Mouse (Mus musculus): ENCODE results near the gene Irak2. TPM values are rescaled to one million over a fixed set of nuclear protein-coding genes. Genes with fewer than 3 reads are reported as not detected.
"Not testable (repeated sequence)": the region's sequence is repeated elsewhere in the genome, so short reads cannot be mapped to it uniquely, and the experiment has no call there.

Irak2 gene
- polyA plus RNA-seq, 1 experiment from 2014 or later = 5.7 TPM

DNA sequence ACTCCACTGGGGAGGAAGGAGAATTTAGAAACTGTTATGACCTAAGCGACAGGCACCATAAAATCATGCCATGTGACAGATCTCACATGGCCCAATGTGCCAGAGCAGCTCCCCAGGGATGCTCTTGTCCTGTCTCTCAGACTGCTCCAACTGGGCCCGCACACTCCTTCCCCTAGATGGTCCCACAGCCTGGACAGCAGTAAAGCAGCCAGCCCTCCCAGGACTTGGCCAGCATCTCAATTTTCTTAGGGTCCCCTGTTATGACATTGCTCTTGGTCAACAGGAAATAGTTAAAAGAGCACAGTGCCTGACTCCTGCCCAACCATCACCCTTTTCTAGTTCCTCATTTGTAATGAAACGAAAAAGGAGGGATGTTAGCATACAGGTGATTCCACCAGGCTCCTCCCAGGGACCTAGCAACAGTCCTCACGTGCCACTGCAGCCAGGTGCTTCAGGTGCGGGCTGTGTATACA is 54.4 kb downstream of the Irak2 start:
- no peak overlapping the region for H3K4me2 ChIP-seq (ENCODE audit: low read length)
- H3K4me3 ChIP-seq (ENCODE audit: low read depth, low read length) = no peak overlapping the region
- no peak overlapping the region for H3K27ac ChIP-seq (ENCODE audit: low read depth)
- DNase-seq (ENCODE audit: low spot score) (no peak), ATAC-seq (replicated peaks; ENCODE audit: low FRiP score, low TSS enrichment, low read depth) (no peak)
- no peaks in the 10 kb centered on the region for H3K9me3 ChIP-seq (ENCODE audit: control insufficient read depth, low read length)
- H3K36me3 ChIP-seq (ENCODE audit: control insufficient read depth, insufficient read depth, low read length) = 0 out of 2 replicates have a peak, but pooled peaks cover 6% of the 10 kb centered on the region
- no peak overlapping the region for H3K9ac ChIP-seq (ENCODE audit: low read length)
- no peaks in the 10 kb centered on the region for H3K27me3 ChIP-seq (replicated peaks; ENCODE audit: control insufficient read depth, insufficient read depth, low read length)
- WGBS = 72% methylated on average over 5 of the region's 5 CpGs
- H3K4me1 ChIP-seq (replicated peaks; ENCODE audit: control insufficient read depth, insufficient read depth, low read length) = peaks cover 19% of the 10 kb centered on the region

DNA sequence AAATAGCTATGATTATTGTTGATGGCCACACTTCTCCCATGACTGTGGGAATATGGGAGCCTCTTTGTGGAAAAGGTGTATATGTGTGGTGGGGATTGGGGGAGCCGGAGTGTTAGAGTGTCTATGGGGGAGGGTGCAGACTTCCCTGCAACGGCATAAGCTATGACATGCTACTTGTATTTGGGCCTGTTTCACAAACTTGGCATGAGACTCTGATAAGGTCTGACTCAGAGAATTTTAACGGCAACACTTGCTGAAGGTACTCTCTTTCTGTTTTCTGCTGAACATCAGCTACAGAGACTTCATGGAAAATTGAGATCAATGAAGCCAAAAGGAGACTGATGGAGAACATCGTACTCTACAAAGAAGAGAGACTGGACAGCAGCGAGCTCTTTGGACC is 55.1 kb downstream of the Irak2 start:
- Histone ChIP-seq H3K4me2 (ENCODE audit: low read length) (no peak overlapping the region), H3K9ac (ENCODE audit: low read length) (no peak overlapping the region), H3K4me1 (replicated peaks; ENCODE audit: control insufficient read depth, insufficient read depth, low read length) (peaks cover 23% of the 10 kb centered on the region), H3K27me3 (replicated peaks; ENCODE audit: control insufficient read depth, insufficient read depth, low read length) (no peaks in the 10 kb centered on the region), H3K9me3 (ENCODE audit: control insufficient read depth, low read length) (no peaks in the 10 kb centered on the region), H3K36me3 (ENCODE audit: control insufficient read depth, insufficient read depth, low read length) (0 out of 2 replicates have a peak, but pooled peaks cover 6% of the 10 kb centered on the region), H3K4me3 (ENCODE audit: low read depth, low read length) (no peak overlapping the region), H3K27ac (ENCODE audit: low read depth) (no peak overlapping the region)
- ATAC-seq (replicated peaks; ENCODE audit: low FRiP score, low TSS enrichment, low read depth) = no peak
- DNase-seq (ENCODE audit: low spot score) = no peak
- 86% methylated on average over 5 of the region's 5 CpGs for WGBS

DNA sequence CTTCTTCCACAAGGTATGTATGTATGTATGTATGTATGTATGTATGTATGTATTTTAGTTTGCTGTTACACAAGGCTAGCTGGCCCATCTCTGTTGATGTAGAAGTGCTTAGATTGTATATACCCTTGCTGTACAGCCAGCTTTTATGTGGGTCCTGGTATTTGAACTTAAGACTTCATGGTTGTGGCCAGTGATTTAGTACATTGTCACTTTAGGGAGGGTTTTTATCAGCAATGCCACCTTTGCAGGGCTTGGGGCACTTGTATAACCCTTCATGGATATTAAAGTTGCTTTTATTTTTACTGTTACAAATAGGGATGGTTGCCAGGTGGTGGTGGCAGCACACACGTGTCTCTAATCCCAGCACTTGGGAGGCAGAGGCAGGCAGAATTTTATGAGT is 56.9 kb downstream of the Irak2 start:
- ATAC-seq (replicated peaks; ENCODE audit: low FRiP score, low TSS enrichment, low read depth) (no peak), DNase-seq (ENCODE audit: low spot score) (no peak)
- H3K27me3 ChIP-seq (replicated peaks; ENCODE audit: control insufficient read depth, insufficient read depth, low read length) = no peaks in the 10 kb centered on the region
- WGBS = 54% methylated on average over 1 of the region's 1 CpGs
- H3K4me2 ChIP-seq (ENCODE audit: low read length) = no peak overlapping the region
- H3K4me1 ChIP-seq (replicated peaks; ENCODE audit: control insufficient read depth, insufficient read depth, low read length) = peaks cover 25% of the 10 kb centered on the region
- no peak overlapping the region for H3K4me3 ChIP-seq (ENCODE audit: low read depth, low read length)
- H3K36me3 ChIP-seq (ENCODE audit: control insufficient read depth, insufficient read depth, low read length) = 0 out of 2 replicates have a peak, but pooled peaks cover 16% of the 10 kb centered on the region
- H3K27ac ChIP-seq (ENCODE audit: low read depth) = 0 out of 2 replicates have a peak overlapping the region, but pooled peaks have one; percentile 82
- H3K9me3 ChIP-seq (ENCODE audit: control insufficient read depth, low read length) = no peaks in the 10 kb centered on the region
- H3K9ac ChIP-seq (ENCODE audit: low read length) = no peak overlapping the region

DNA sequence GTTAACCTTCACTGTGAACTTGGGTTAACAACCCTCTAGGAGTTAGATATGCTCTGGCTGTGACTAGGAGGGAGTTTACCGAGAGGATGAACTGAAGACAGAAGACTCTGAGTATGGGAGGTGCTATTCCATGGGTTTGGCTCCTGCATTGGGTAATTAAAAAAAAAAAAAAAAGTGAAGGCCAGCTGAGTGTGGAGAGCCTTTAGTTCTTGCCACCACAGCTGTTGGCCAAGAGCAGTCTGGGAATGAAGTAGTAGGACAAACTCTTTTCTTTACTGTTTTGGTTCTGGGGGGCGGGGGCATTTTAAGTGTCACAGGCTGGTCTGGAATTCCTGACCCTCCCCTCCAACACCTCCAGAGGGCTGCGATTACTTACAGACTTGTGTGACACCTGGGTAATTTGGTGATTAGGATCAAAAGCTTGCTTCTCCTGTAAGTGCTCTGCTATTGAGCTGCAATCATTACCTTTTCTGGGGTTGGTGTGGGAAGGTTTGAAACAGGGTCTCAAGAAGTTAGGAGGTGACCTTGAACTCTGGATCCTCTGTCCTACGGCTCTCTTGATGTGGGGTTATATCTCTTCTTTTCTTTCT is 57.6 kb downstream of the Irak2 start:
- H3K4me3 ChIP-seq (ENCODE audit: low read depth, low read length) = peak overlapping the region; percentile 94
- WGBS = 35% methylated on average over 4 of the region's 4 CpGs
- ATAC-seq (replicated peaks; ENCODE audit: low FRiP score, low TSS enrichment, low read depth) (no peak), DNase-seq (ENCODE audit: low spot score) (no peak)
- peaks cover 20% of the 10 kb centered on the region; the same call in 1 of the 2 replicates for H3K36me3 ChIP-seq (ENCODE audit: control insufficient read depth, insufficient read depth, low read length)
- H3K4me2 ChIP-seq (ENCODE audit: low read length) = peak overlapping the region; percentile 56
- no peaks in the 10 kb centered on the region for H3K9me3 ChIP-seq (ENCODE audit: control insufficient read depth, low read length)
- peak overlapping the region; percentile 81 for H3K9ac ChIP-seq (ENCODE audit: low read length)
- H3K4me1 ChIP-seq (replicated peaks; ENCODE audit: control insufficient read depth, insufficient read depth, low read length) = peaks cover 19% of the 10 kb centered on the region
- no peaks in the 10 kb centered on the region for H3K27me3 ChIP-seq (replicated peaks; ENCODE audit: control insufficient read depth, insufficient read depth, low read length)
- peak overlapping the region; percentile 82 for H3K27ac ChIP-seq (ENCODE audit: low read depth)

DNA sequence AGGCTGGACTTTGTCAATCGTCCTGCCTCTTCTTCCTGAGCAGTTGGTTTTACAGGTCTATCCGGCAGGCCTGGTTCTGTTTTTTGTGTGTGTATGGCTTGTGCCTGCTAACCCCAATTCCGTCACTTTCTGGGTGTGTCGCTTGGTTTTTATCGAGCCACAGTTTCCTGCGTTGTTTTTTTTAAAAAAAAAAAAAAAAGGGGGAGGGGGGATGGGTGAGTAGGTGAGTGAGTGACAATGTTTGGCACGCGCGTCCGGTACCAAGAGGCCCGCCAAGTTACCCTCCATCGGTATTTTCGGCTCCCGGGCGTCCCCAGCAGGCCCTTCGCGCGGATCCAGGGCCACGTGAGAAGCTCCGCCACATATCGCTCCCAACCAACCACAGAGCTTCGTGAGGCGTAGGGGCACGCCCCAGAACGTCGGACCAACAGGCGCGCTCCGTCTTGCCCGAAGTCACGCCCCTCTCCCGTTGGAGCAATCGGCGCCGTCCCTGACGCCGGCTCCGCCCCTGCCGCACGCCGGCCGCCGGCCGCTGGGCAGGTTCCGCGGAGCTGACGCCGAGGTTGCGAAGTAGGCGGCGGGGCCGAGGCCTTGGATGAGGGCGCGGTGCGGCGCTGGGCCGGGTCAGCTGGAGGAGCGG is 58.4 kb downstream of the Irak2 start, which contains the start of gene Tatdn2:
TSS of gene Tatdn2 (plus strand) at position 469 of the 640 bp plus-strand sequence.
- H3K36me3 ChIP-seq (ENCODE audit: control insufficient read depth, insufficient read depth, low read length) = peaks cover 28% of the 10 kb centered on the region
- ATAC-seq (replicated peaks; ENCODE audit: low FRiP score, low TSS enrichment, low read depth) = peak; percentile 97
- H3K9me3 ChIP-seq (ENCODE audit: control insufficient read depth, low read length) = no peaks in the 10 kb centered on the region
- peak within 1 kb of the TSS; percentile 81 for H3K9ac ChIP-seq (ENCODE audit: low read length)
- no peaks in the 10 kb centered on the region for H3K27me3 ChIP-seq (replicated peaks; ENCODE audit: control insufficient read depth, insufficient read depth, low read length)
- peak within 1 kb of the TSS; percentile 94 for H3K4me3 ChIP-seq (ENCODE audit: low read depth, low read length)
- under 1% methylated on average over 53 of the region's 58 CpGs for WGBS
- peak within 1 kb of the TSS; percentile 82 for H3K27ac ChIP-seq (ENCODE audit: low read depth)
- peak within 1 kb of the TSS; percentile 82 for H3K4me2 ChIP-seq (ENCODE audit: low read length)
- peak; percentile 91 for DNase-seq (ENCODE audit: low spot score)
- H3K4me1 ChIP-seq (replicated peaks; ENCODE audit: control insufficient read depth, insufficient read depth, low read length) = peaks cover 13% of the 10 kb centered on the region

DNA sequence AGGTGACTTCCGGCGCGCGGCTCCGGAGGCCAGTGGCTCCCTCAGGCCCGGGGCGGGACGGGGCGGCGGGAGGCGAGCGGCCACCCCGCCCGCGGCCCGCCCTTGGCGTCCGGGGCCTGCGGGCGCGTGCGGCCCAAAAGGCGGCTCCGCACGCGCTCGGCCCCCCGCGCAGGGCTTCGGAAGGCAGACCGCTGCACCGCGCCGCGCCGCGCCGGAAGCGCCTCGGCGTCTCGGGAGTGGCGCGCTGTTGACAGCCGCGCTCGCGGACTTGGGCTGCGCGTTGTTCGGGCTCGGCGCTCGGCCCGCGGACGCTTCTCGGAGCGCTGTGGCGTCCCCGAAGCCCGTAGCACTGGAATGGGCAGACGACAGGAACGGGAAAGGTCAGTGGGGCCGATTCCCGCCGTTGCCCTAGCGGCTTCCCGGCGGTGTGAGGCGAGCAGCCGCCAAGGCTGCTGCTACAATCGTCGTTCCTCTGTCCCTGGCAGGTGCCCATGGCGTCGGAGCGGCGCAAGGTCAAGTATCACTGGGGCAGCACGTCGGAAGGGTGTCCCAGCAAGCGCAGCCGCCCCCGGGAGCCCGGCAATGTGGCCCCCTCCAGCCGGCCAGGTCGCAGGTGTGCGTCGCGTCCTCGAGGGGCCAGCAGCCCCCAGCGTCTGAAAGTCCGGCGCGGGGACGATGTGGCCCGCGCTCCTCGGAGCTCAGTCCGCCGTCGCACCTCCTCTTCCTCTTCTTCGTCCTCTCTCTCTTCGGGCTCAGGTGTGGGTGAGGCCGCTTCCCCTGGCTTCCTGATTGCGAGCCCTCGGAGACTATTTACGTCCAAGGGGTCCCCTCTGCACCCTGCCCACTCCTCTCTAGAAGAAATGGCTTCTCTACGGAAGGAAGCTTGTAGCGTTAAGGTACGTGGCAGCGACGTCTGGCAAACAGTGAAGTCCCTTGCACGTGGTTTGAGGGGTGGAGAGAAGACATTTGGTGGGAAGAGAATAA is 59.2 kb downstream of the Irak2 start:
- Histone ChIP-seq H3K4me3 (ENCODE audit: low read depth, low read length) (peak overlapping the region; percentile 94), H3K9ac (ENCODE audit: low read length) (peak overlapping the region; percentile 81), H3K27ac (ENCODE audit: low read depth) (peak overlapping the region; percentile 82), H3K4me1 (replicated peaks; ENCODE audit: control insufficient read depth, insufficient read depth, low read length) (peaks cover 13% of the 10 kb centered on the region), H3K4me2 (ENCODE audit: low read length) (peak overlapping the region; percentile 82), H3K27me3 (replicated peaks; ENCODE audit: control insufficient read depth, insufficient read depth, low read length) (no peaks in the 10 kb centered on the region), H3K9me3 (ENCODE audit: control insufficient read depth, low read length) (no peaks in the 10 kb centered on the region), H3K36me3 (ENCODE audit: control insufficient read depth, insufficient read depth, low read length) (peaks cover 36% of the 10 kb centered on the region)
- ATAC-seq (replicated peaks; ENCODE audit: low FRiP score, low TSS enrichment, low read depth) (peak; percentile 70), DNase-seq (ENCODE audit: low spot score) (peak; percentile 60)
- under 1% methylated on average over 72 of the region's 113 CpGs for WGBS

DNA sequence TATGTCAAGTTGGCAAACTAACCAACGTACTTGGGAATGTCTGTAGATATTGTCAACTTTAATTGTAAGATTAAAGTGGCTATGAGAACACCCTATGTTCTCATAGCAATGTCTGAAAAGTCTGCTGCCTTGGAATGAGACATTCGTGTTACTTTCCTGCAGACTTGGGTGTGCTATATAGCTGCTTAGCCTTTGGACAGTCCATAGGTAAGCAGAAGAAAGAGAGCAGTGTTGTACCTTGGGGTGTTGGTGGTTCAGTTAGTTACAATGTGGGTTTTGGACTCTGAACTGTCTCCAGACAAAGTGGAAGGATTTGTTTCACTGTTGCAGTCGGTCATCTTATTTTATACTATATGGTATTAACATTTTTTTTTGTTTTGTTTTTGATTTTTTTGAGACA is 74.5 kb downstream of the Irak2 start:
- WGBS = 94% methylated on average over 3 of the region's 3 CpGs
- Histone ChIP-seq H3K9ac (ENCODE audit: low read length) (no peak overlapping the region), H3K9me3 (ENCODE audit: control insufficient read depth, low read length) (no peaks in the 10 kb centered on the region), H3K4me3 (ENCODE audit: low read depth, low read length) (no peak overlapping the region), H3K4me2 (ENCODE audit: low read length) (no peak overlapping the region), H3K36me3 (ENCODE audit: control insufficient read depth, insufficient read depth, low read length) (peaks cover 97% of the 10 kb centered on the region), H3K4me1 (replicated peaks; ENCODE audit: control insufficient read depth, insufficient read depth, low read length) (no peaks in the 10 kb centered on the region), H3K27me3 (replicated peaks; ENCODE audit: control insufficient read depth, insufficient read depth, low read length) (no peaks in the 10 kb centered on the region), H3K27ac (ENCODE audit: low read depth) (no peak overlapping the region)
- no peak for ATAC-seq (replicated peaks; ENCODE audit: low FRiP score, low TSS enrichment, low read depth)
- no peak for DNase-seq (ENCODE audit: low spot score)

DNA sequence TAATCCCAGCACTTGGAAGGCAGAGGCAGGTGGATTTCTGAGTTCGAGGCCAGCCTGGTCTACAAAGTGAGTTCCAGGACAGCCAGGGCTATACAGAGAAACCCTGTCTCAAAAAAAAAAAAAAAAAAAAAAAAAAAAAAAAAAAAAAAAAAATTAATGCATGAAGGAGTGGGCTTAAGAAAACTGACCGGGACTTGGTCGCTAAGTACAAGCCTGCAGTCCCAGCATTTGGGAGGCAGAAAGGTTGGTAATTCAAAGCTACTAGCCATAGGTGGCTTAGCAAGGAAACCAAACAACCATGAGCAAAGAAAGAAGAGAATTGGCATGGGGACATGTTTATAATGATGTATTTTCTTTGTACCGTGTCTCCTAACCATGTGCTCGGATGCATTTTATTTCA is 75.1 kb downstream of the Irak2 start:
- ATAC-seq (replicated peaks; ENCODE audit: low FRiP score, low TSS enrichment, low read depth) = not testable (repeated sequence)
- WGBS = 88% methylated on average over 4 of the region's 5 CpGs

More for the DNA sequence above, 75.1 kb downstream of the Irak2 start:
- H3K27ac ChIP-seq (ENCODE audit: low read depth); H3K9me3 ChIP-seq (ENCODE audit: control insufficient read depth, low read length); H3K4me3 ChIP-seq (ENCODE audit: low read depth, low read length); H3K4me1 ChIP-seq (replicated peaks; ENCODE audit: control insufficient read depth, insufficient read depth, low read length); H3K27me3 ChIP-seq (replicated peaks; ENCODE audit: control insufficient read depth, insufficient read depth, low read length); H3K4me2 ChIP-seq (ENCODE audit: low read length); H3K9ac ChIP-seq (ENCODE audit: low read length); DNase-seq (ENCODE audit: low spot score): not testable (repeated sequence)
- H3K36me3 ChIP-seq (ENCODE audit: control insufficient read depth, insufficient read depth, low read length) = peaks cover 94% of the 10 kb centered on the region

All from intestine, embryonic 14.5 days (tissue).